Mouse (Mus musculus) stomach, embryonic 14.5 days (tissue): ENCODE results near the gene Gpam. TPM values are rescaled to one million over a fixed set of nuclear protein-coding genes. Genes with fewer than 3 reads are reported as not detected.

Experiments used
- ATAC-seq: fragments of 200-750 bp; cut with Nextera tagmentation; 2 replicates; pipeline ENCODE4 v1.8.0; 2017; ENCODE audit warnings: low read depth, moderate TSS enrichment; ENCODE audit not compliant: insufficient number of reproducible peaks, insufficient read depth, low FRiP score
- H3K27ac ChIP-seq: fragments of 300-500 bp; sonication (generic); 2 replicates; pipeline ENCODE4 v1.5.1; 2014; ENCODE audit warnings: mild to moderate bottlenecking, low read length, moderate library complexity, mixed read lengths
- H3K27me3 ChIP-seq: fragments of 300-500 bp; sonication (generic); 2 replicates; pipeline ENCODE4 v1.6.1; 2014; ENCODE audit warnings: low read length, control low read depth, mixed read lengths; ENCODE audit not compliant: control insufficient read depth, insufficient read depth
- H3K36me3 ChIP-seq: fragments of 300-500 bp; sonication (generic); 2 replicates; pipeline ENCODE4 v1.6.1; 2014; ENCODE audit warnings: mild to moderate bottlenecking, control low read depth, low read length, moderate library complexity, mixed read lengths; ENCODE audit not compliant: control insufficient read depth, insufficient read depth
- H3K4me1 ChIP-seq: fragments of 300-500 bp; sonication (generic); 2 replicates; pipeline ENCODE4 v1.6.1; 2014; ENCODE audit warnings: low read length, control low read depth, mixed read lengths; ENCODE audit not compliant: control insufficient read depth, insufficient read depth
- H3K4me2 ChIP-seq: fragments of 300-500 bp; sonication (generic); replicated peaks from 2 replicates; pipeline ENCODE4 v1.6.1; 2014; ENCODE audit warnings: low read depth, low read length, control low read depth
- H3K4me3 ChIP-seq: fragments of 300-500 bp; sonication (generic); 2 replicates; pipeline ENCODE4 v1.5.1; 2014; ENCODE audit warnings: low read depth, low read length, control low read depth
- H3K9ac ChIP-seq: fragments of 300-500 bp; sonication (generic); replicated peaks from 2 replicates; pipeline ENCODE4 v1.6.1; 2014; ENCODE audit warnings: low read depth, mild to moderate bottlenecking, control low read depth, low read length, moderate library complexity, mixed read lengths
- H3K9me3 ChIP-seq: fragments of 300-500 bp; sonication (generic); 2 replicates; pipeline ENCODE4 v1.6.1; 2016; ENCODE audit warnings: low read depth, low read length, control low read depth; ENCODE audit not compliant: control insufficient read depth
- WGBS: fragments of 180-500 bp; shearing (Covaris S2); extraction: QIAGEN DNeasy Blood & Tissue Kit; methylation state at CpG from one replicate; pipeline ENCODE4 v1.1.7; 2014; 5-methylcytosine and 5-hydroxymethylcytosine counted together
- polyA plus RNA-seq: library from polyadenylated mRNA; unstranded; fragments of >200 nt; fragmentation: Nextera tagmentation; extraction: Ambion mirVana; gene quantifications from 2 replicates; pipeline ENCODE4 v1.2.1, GENCODE M21; 2014

The Gpam gene
- polyA plus RNA-seq, 1 experiment from 2014 or later: 16.6 TPM

GRCm38 (mm10) chr19:55107896-55108295, 19.1 kb downstream of the Gpam start:
- ATAC-seq: no peak
- WGBS: 16% methylated on average over 3 of the region's 3 CpGs
- 0 out of 2 replicates have a peak, but pooled peaks cover 3% of the 10 kb centered on the region for H3K4me1 ChIP-seq

GRCm38 (mm10) chr19:55105969-55106368, 21.1 kb downstream of the Gpam start:
- WGBS: 83% methylated on average over 3 of the region's 3 CpGs
- ATAC-seq: no peak
- no peaks in the 10 kb centered on the region for H3K27me3 ChIP-seq
- no peak overlapping the region for H3K9ac ChIP-seq
- H3K4me3 ChIP-seq: no peak overlapping the region
- no peak overlapping the region for H3K27ac ChIP-seq
- H3K4me2 ChIP-seq: no peak overlapping the region
- no peaks in the 10 kb centered on the region for H3K36me3 ChIP-seq
- no peaks in the 10 kb centered on the region for H3K9me3 ChIP-seq
- H3K4me1 ChIP-seq: 0 out of 2 replicates have a peak, but pooled peaks cover 3% of the 10 kb centered on the region

More at GRCm38 (mm10) chr19:55107896-55108295, 19.1 kb downstream of the Gpam start:
- no peaks in the 10 kb centered on the region for H3K27me3 ChIP-seq
- H3K9ac ChIP-seq: no peak overlapping the region
- H3K27ac ChIP-seq: no peak overlapping the region
- no peaks in the 10 kb centered on the region for H3K9me3 ChIP-seq
- H3K4me2 ChIP-seq: no peak overlapping the region
- no peak overlapping the region for H3K4me3 ChIP-seq
- no peaks in the 10 kb centered on the region for H3K36me3 ChIP-seq

GRCm38 (mm10) chr19:55103081-55103830, 23.8 kb downstream of the Gpam start:
- Histone ChIP-seq H3K4me1 (peaks cover 7% of the 10 kb centered on the region; the same call in 1 of the 2 replicates), H3K27me3 (no peaks in the 10 kb centered on the region), H3K27ac (no peak overlapping the region), H3K9me3 (no peaks in the 10 kb centered on the region), H3K36me3 (no peaks in the 10 kb centered on the region), H3K4me3 (no peak overlapping the region), H3K9ac (no peak overlapping the region), H3K4me2 (no peak overlapping the region)
- no peak for ATAC-seq
- WGBS: 48% methylated on average over 11 of the region's 11 CpGs

- ATAC-seq: no peak
- no peak overlapping the region for H3K4me3 ChIP-seq
- peaks cover 16% of the 10 kb centered on the region; the same call in 1 of the 2 replicates for H3K4me1 ChIP-seq
- no peaks in the 10 kb centered on the region for H3K36me3 ChIP-seq
- 77% methylated on average over 4 of the region's 4 CpGs for WGBS
- no peak overlapping the region for H3K9ac ChIP-seq
- no peak overlapping the region for H3K27ac ChIP-seq
- H3K9me3 ChIP-seq: no peaks in the 10 kb centered on the region
- H3K4me2 ChIP-seq: no peak overlapping the region
- no peaks in the 10 kb centered on the region for H3K27me3 ChIP-seq
Measured at GRCm38 (mm10) chr19:55101659-55102058, 25.4 kb downstream of the Gpam start.

GRCm38 (mm10) chr19:55100227-55101140, 26.6 kb downstream of the Gpam start:
- Histone ChIP-seq H3K4me1 (peaks cover 16% of the 10 kb centered on the region; the same call in 1 of the 2 replicates), H3K9me3 (no peaks in the 10 kb centered on the region), H3K4me2 (peak overlapping the region; percentile 91), H3K9ac (peak overlapping the region; percentile 76), H3K4me3 (peak overlapping the region; percentile 95), H3K27me3 (no peaks in the 10 kb centered on the region), H3K27ac (peak overlapping the region; percentile 90), H3K36me3 (peaks cover 5% of the 10 kb centered on the region; the same call in 1 of the 2 replicates)
- 53% methylated on average over 2 of the region's 2 CpGs for WGBS
- no peak for ATAC-seq

- Histone ChIP-seq H3K27ac (peak overlapping the region; percentile 90), H3K4me1 (peaks cover 16% of the 10 kb centered on the region; the same call in 1 of the 2 replicates), H3K27me3 (no peaks in the 10 kb centered on the region), H3K9ac (peak overlapping the region; percentile 76), H3K36me3 (peaks cover 10% of the 10 kb centered on the region; the same call in 1 of the 2 replicates), H3K4me2 (peak overlapping the region; percentile 91), H3K4me3 (peak overlapping the region; percentile 95), H3K9me3 (no peaks in the 10 kb centered on the region)
- under 1% methylated on average over 63 of the region's 69 CpGs for WGBS
- peak; percentile 87 for ATAC-seq
Measured at GRCm38 (mm10) chr19:55099184-55100160, 27.6 kb downstream of the Gpam start.

GRCm38 (mm10) chr19:55098409-55099183, 28.4 kb downstream of the Gpam start:
- Histone ChIP-seq H3K4me3 (peak overlapping the region; percentile 95), H3K4me1 (peaks cover 16% of the 10 kb centered on the region; the same call in 1 of the 2 replicates), H3K36me3 (peaks cover 13% of the 10 kb centered on the region; the same call in 1 of the 2 replicates), H3K9me3 (no peaks in the 10 kb centered on the region), H3K27ac (peak overlapping the region; percentile 90), H3K27me3 (no peaks in the 10 kb centered on the region), H3K9ac (peak overlapping the region; percentile 76), H3K4me2 (peak overlapping the region; percentile 91)
- ATAC-seq: peak; percentile 73
- under 1% methylated on average over 30 of the region's 30 CpGs for WGBS
